Mouse (Mus musculus): ENCODE data around the gene Rho.

DNA sequence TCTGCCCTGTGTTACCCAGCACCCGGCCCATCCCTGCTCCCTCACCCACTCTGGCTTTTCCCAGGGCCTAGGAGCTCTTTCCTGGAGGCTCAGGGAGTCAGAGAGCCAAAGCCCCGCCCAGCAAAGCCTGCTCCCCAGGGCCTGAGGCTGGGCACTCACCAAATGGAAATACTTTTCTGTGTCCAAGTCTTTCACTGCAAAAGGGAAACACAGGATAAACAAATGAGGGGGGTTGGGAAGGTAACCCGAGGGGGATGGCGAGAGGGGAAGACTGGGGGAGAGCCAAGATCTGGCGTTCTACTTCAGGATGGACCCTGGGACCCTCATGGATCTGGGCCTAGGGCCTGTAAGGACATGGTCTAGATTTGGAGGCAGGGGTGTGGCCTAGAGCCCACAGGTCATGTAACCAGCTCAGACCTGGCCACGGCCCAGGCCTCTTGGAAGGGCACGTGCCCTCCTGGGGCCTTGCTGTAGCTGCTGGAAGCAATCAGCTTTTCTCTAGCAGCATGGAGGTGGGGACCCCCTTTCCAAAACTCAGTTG lies 27.7 kb downstream of the Rho start:
- no peak for TF ChIP-seq ZC3H11A (IDR thresholded peaks at IDR 0.05; ENCODE audit: borderline replicate concordance, low read depth, low read length)
- no peak for TF ChIP-seq HCFC1 (IDR thresholded peaks at IDR 0.05; ENCODE audit: borderline replicate concordance, insufficient read depth, low read length)
